Mouse (Mus musculus) erythroblast, embryonic 14.5 days (primary cell): Measurements from ENCODE around the gene Ang.

Experiments used
- GATA1 ChIP-seq: IDR thresholded peaks from 2 replicates; pipeline ENCODE4 v1.6.1; 2012; ENCODE audit warnings: low read length, inconsistent platforms, mixed read lengths
- TAL1 ChIP-seq: IDR thresholded peaks from 3 replicates; pipeline ENCODE4 v1.6.1; 2012; ENCODE audit warnings: low read length, inconsistent platforms, mixed read lengths

GRCm38 (mm10) chr14:51144451-51144850 lies 53.5 kb downstream of the Ang start:
- TF ChIP-seq TAL1 = no peak
- no peak for TF ChIP-seq GATA1
